Mouse (Mus musculus) heart, postnatal 4 days (tissue): ENCODE measurements around the gene Arl14. TPM values are rescaled to one million over a fixed set of nuclear protein-coding genes. Genes with fewer than 3 reads are reported as not detected.
"Not testable (repeated sequence)": the region's sequence is repeated elsewhere in the genome, so short reads cannot be mapped to it uniquely, and the experiment has no call there.

ENCODE experiments used
- DNase-seq: peaks from one replicate; pipeline ENCODE4 v3.0.0; 2021
- total RNA-seq, 2 experiments: library from RNA; stranded (reverse); gene quantifications; 2 replicates each; pipeline ENCODE4 v1.2.3; 2021

Gene Arl14
- total RNA-seq, 2 experiments from 2014 or later: not detected

GRCm38 (mm10) chr3:69214566-69214965 lies 7.7 kb upstream of the Arl14 start:
- DNase-seq: no peak

GRCm38 (mm10) chr3:69222502-69222900 lies 282 bp downstream of the Arl14 start:
- DNase-seq: no peak

- DNase-seq: no peak
Measured at GRCm38 (mm10) chr3:69222987-69223386, 768 bp downstream of the Arl14 start.

- no peak for DNase-seq
Measured at GRCm38 (mm10) chr3:69223666-69224065, 1.4 kb downstream of the Arl14 start.

DNA sequence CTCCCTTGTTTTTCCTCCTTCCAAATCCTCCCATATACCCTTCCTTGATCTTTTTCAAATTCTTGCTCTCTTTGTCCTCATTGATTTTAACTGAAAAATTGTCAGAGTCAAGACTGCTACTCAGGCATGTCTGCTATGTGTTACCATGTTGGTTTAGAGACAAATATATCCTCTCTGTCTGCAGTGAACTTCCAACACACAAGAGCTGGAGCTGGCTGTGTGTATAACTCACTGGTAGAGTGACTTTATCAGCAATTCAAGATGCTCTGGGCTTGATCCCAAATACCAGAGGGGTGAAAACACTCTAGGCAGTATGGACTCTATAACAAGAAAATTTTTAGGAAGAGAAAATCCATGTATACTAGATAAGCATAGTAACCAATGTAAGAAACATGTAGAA lies 2.8 kb downstream of the Arl14 start:
- no peak for DNase-seq

DNA sequence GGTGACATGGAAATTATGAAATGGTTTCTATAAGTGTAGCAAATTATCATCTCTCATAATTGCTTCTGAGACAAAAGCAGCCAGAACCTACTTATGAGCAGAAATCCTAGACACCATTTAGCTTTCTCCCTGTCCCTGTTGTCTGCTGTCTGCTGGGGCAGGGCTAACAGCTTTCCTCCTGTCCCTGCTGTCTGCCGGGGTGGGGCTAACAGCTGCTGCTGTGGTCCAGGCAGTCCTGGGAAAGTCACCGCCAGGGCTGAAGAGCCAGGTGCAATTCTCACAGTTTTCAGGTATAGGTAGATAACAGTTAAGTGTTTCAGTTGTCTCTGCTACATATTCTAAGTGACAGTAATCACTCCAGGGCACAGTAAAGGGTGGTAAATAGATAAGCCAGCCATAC lies 4.3 kb downstream of the Arl14 start:
- no peak for DNase-seq

DNA sequence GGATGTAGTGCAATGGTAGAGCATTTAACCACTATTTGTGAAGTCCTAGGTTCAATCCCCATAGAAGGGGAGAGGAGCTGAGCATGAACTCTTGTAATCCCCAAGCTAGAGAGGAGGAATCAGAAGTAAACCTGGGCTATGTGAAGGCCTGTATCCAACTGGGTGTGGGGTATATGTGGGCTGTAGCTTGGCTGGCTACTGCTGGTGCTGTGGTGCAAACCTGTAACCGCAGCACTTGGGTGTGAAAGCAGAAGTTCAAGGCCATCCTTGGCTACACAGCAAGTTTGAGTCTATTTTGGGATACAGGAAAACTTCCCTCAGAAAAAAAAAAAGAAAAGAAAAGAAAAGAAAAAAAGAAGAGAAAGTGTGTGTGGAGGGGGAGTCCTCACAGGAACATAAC lies 5.8 kb downstream of the Arl14 start:
- DNase-seq: no peak

DNA sequence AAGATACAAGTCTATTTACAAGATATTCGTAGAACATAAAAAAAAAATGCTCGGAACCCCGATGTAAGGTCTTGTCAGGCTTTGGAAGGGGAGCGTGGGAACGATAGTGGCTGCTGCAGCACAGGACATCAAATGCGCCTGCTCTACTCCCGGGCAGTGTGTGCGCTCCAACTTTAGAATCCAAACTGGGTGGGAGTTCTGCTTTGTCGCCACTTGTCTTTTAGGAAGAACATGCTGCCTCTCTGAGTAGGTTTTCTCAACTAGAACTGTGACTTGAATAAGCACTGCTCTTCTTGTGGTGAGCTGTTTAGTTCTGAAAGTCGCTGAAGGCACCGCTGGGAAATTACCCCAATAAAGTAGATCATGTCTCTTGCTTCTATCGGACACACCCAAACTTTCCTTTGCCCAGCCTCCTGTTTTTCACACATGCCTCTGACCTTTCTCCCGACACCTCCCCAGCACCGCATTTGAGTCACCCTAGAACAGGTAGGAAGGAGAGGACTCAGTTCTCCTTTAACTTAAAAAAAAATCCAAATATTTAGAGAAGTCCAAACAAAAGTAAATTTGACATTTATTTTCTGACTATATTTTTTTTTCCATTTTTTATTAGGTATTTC lies 9.4 kb downstream of the Arl14 start:
- no peak for DNase-seq

GRCm38 (mm10) chr3:69233552-69234189 lies 11.5 kb downstream of the Arl14 start:
- not testable (repeated sequence) for DNase-seq

GRCm38 (mm10) chr3:69234525-69234924 lies 12.3 kb downstream of the Arl14 start:
- DNase-seq: no peak

DNA sequence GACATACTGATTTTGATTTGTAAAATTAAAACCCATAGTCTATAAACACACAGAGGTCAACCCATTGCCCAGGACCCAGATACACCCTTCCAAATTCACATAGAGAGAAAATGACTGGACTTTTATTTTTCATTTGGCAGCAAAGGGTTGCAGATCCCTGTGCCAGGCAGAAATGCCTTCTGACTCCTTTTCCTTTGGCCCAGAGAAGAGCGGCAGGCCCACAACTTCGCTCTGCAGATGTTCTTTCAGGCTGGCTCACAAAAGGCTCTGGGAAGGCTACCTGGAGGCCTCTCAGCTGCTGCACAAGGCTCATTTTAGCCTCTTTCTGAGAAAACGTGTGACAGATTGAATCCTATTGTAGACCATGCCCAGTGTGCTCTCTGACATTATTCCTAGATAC lies 13.6 kb downstream of the Arl14 start:
- DNase-seq: no peak

DNA sequence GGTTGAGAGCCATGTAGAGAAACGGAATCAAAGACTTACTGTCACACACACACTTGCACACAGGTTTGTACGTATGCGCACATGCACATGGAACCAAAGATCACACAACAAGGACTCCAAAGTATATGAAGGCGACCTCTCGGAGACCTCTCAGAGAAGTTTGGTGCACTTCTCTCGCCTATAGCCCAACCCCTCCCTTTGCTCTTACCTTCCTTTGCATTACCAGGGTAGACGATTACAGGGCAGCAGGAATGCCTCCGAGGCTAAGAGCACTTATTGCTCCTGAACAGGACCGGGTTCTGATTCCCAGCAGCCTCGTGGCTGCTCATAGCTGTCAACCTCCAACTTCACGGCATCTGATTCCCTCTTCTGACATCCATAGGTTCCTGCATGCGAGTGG lies 14.3 kb downstream of the Arl14 start:
- DNase-seq: no peak

GRCm38 (mm10) chr3:69238141-69238851 lies 16.1 kb downstream of the Arl14 start:
- DNase-seq: peak; percentile 75

- DNase-seq: no peak
Measured at GRCm38 (mm10) chr3:69239246-69239645, 17.0 kb downstream of the Arl14 start.

- DNase-seq: no peak
Measured at GRCm38 (mm10) chr3:69241020-69241419, 18.8 kb downstream of the Arl14 start.

DNA sequence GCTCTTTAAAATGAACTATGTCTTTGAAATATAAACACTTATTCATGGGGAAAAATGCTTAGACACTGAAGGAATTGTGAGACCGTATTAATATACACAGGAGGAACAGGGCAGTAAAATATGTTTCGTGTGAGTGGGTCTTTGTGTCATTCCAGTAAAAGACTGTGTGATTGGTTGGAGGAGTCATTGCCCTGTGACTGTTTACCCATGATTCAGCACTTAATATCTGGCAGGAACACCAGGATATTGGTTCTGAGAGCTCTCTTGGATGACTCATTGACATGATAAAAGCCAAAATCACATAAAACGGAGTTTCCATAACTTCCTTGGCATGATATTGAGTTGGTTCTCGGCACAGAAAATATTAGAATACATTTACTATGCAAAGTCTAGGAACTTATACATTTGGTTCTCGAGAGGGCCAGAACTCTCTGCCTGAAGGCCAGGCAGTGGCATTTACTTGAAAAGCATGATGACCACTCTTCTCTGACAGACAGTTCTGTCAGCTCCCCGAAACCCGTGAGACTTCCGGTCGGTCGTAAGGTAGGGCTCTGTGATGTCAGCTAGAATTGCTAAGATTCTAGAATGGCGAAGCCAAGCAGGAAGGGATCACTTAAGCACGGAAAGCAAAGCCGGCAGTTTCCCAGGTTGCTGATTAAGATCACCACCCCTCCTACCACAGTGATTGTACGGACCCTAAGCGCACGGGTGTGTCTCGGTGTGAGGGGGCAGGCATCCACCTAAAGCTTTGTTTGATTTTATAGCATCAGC lies 31.1 kb downstream of the Arl14 start:
- DNase-seq: no peak

DNA sequence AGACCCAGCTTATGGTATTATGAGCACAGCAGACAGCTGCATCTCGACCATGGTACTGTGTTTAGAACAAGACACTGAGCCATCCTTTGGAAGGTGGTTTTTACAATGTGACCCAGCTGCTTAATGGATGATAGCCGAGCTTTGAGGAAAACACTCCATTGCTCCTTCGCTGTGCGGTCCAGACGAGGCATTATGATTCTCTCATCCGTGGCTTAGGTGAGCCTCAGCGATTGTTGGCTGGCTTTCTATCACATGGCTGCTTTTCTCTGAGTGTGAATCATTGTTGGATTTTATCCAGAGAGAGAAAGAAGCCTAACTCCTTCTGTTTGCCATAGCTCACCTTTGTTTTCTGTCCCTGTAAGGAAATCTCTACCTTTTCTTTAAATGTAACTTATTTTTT lies 32.5 kb downstream of the Arl14 start:
- DNase-seq: no peak

DNA sequence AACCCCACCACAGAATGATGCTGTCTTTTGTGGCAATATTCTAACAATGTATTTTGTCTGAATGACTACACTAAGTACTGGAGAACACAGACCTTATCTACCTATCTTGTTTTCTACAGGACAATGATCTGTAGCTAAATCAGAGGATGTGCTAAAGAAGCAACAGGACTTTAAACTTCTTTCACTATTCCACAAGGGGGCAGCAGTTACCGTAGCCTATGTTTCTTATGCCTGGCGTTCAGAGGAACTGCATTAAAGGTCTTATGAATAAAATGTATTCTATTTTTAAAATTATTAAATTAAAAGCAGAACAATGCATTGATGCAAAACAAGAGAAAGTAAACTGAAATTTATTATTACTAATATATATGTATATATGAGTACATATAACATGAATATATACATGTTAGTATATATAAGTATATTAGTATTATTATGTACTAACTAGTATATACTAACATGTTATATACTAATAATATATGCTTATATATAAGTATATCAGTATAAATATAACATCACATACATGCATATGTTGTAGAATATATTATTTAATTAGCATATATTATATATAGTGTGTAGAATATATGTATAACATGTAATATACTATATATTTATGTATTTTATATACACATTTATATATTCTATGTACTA lies 35.0 kb downstream of the Arl14 start:
- DNase-seq: peak; percentile 56

GRCm38 (mm10) chr3:69263010-69263643 lies 40.9 kb downstream of the Arl14 start:
- DNase-seq: peak; percentile 41

DNA sequence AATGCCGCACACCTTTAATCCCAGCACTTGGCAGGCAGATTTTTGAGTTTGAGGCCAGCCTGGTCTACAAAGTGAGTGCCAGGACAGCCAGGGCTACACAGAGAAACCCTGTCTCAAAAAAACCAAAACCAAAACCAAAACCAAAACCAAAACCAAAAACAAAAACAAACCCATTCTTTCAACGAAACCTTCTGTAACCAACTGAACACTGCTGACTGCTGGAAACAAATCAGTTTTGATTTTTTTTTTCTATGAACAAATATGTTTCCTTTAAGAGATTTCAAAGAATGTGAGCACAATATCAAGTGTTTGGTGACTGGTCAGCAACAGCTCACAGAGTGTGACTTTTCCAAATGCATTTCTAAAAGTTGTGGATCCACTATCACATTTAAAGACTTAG lies 42.1 kb downstream of the Arl14 start:
- DNase-seq: not testable (repeated sequence)

- peak; percentile 67 for DNase-seq
Measured at GRCm38 (mm10) chr3:69271812-69272211, 49.6 kb downstream of the Arl14 start.
